Mouse (Mus musculus) CH12.LX (cell line): ENCODE data around the gene Kat8. TPM values are rescaled to one million over a fixed set of nuclear protein-coding genes. Genes with fewer than 3 reads are reported as not detected.
A peak's percentile ranks its signal among the peaks of the same experiment; 100 is the strongest.

Experiments used
- DNase-seq: peaks from one replicate; pipeline ENCODE4 v3.0.0-alpha.2; 2013; ENCODE audit errors: extremely low read depth
- H3K27ac ChIP-seq: 2 replicates; pipeline ENCODE4 v1.5.1; 2012; ENCODE audit warnings: low read depth, mild to moderate bottlenecking, control low read depth, moderate library complexity; ENCODE audit not compliant: insufficient read depth
- H3K27me3 ChIP-seq: replicated peaks from 2 replicates; pipeline ENCODE3; 2012; ENCODE audit warnings: inconsistent platforms
- H3K36me3 ChIP-seq, 2 experiments: replicated peaks in 1 of 2; 2 replicates each; pipeline versions ENCODE3 to v1.6.1; 2012; ENCODE audit warnings: inconsistent platforms in 1 of 2, low read length in 1 of 2, mild to moderate bottlenecking in 1 of 2, mixed read lengths in 1 of 2, moderate library complexity in 1 of 2; ENCODE audit not compliant: control insufficient read depth in 1 of 2, insufficient read depth in 1 of 2
- H3K4me1 ChIP-seq, 2 experiments: 2 replicates each; pipeline ENCODE4 v1.6.1; 2012; ENCODE audit warnings: inconsistent platforms in 1 of 2, moderate library complexity in 1 of 2; ENCODE audit not compliant: insufficient read depth in 2 of 2, control insufficient read depth in 1 of 2
- H3K4me2 ChIP-seq: 2 replicates; pipeline ENCODE4 v1.6.1; 2012; ENCODE audit warnings: low read depth, mild to moderate bottlenecking, control low read depth; ENCODE audit not compliant: poor library complexity, insufficient read depth, severe bottlenecking
- H3K4me3 ChIP-seq, 3 experiments: fragments of 150-350 bp in 1 of 3; sonication (generic) in 1 of 3; replicated peaks in 1 of 3; 2 replicates each; pipeline versions ENCODE3 to v1.5.1; 2011 to 2012; ENCODE audit warnings: low read depth in 2 of 3, low read length in 2 of 3, mild to moderate bottlenecking in 2 of 3, moderate library complexity in 2 of 3, control low read depth in 1 of 3, improper control_type of control experiment in 1 of 3, inconsistent platforms in 1 of 3, mixed read lengths in 1 of 3; ENCODE audit not compliant: poor library complexity in 1 of 3
- H3K79me2 ChIP-seq: replicated peaks from 2 replicates; pipeline ENCODE4 v1.6.1; 2012; ENCODE audit warnings: mild to moderate bottlenecking, moderate library complexity; ENCODE audit not compliant: control insufficient read depth, poor library complexity, insufficient read depth, severe bottlenecking; ENCODE audit errors: extremely low read depth
- H3K9ac ChIP-seq: 2 replicates; pipeline ENCODE4 v1.6.1; 2012; ENCODE audit warnings: low read depth, mild to moderate bottlenecking, control low read depth, moderate library complexity; ENCODE audit not compliant: insufficient read depth
- H3K9me3 ChIP-seq: replicated peaks from 2 replicates; pipeline ENCODE3; 2012; ENCODE audit warnings: low read length, inconsistent platforms, mixed read lengths
- BHLHE40 ChIP-seq: IDR thresholded peaks from 2 replicates; pipeline ENCODE4 v1.6.1; 2011; ENCODE audit warnings: mild to moderate bottlenecking, low read depth, low read length, improper control_type of control experiment
- CHD2 ChIP-seq: IDR thresholded peaks from 2 replicates; pipeline ENCODE4 v1.6.1; 2011; ENCODE audit warnings: low read length, improper control_type of control experiment
- E2F4 ChIP-seq: IDR thresholded peaks from 2 replicates; pipeline ENCODE4 v1.6.1; 2011; ENCODE audit warnings: low read depth, low read length, improper control_type of control experiment; ENCODE audit not compliant: insufficient replicate concordance
- ELF1 ChIP-seq: IDR thresholded peaks from 2 replicates; pipeline ENCODE4 v1.6.1; 2014; ENCODE audit warnings: low read depth, mild to moderate bottlenecking, inconsistent platforms, low read length, improper control_type of control experiment
- EP300 ChIP-seq: IDR thresholded peaks from 2 replicates; pipeline ENCODE4 v1.6.1; 2011; ENCODE audit warnings: low read length, improper control_type of control experiment
- GABPA ChIP-seq: IDR thresholded peaks from 2 replicates; pipeline ENCODE4 v1.6.1; 2012; ENCODE audit warnings: low read depth, low read length, improper control_type of control experiment, inconsistent platforms; ENCODE audit not compliant: insufficient replicate concordance
- HCFC1 ChIP-seq: IDR thresholded peaks from 2 replicates; pipeline ENCODE4 v1.6.1; 2012; ENCODE audit warnings: low read depth, mild to moderate bottlenecking, inconsistent platforms, low read length, improper control_type of control experiment
- IRF4 ChIP-seq: IDR thresholded peaks from 2 replicates; pipeline ENCODE4 v1.6.1; 2014; ENCODE audit warnings: low read depth, mild to moderate bottlenecking, inconsistent platforms, low read length, improper control_type of control experiment
- JUN ChIP-seq: IDR thresholded peaks from 2 replicates; pipeline ENCODE4 v1.6.1; 2011; ENCODE audit warnings: low read depth, mild to moderate bottlenecking, low read length, improper control_type of control experiment, moderate library complexity; ENCODE audit not compliant: insufficient read depth
- KAT2A ChIP-seq: IDR thresholded peaks from 2 replicates; pipeline ENCODE4 v1.6.1; 2012; ENCODE audit warnings: low read length, improper control_type of control experiment, inconsistent platforms; ENCODE audit not compliant: insufficient replicate concordance
- MAFK ChIP-seq: IDR thresholded peaks from 2 replicates; pipeline ENCODE4 v1.6.1; 2011; ENCODE audit warnings: low read length, improper control_type of control experiment; ENCODE audit not compliant: insufficient replicate concordance
- MAX ChIP-seq: IDR thresholded peaks from 2 replicates; pipeline ENCODE4 v1.6.1; 2011; ENCODE audit warnings: low read length, improper control_type of control experiment
- MEF2A ChIP-seq: IDR thresholded peaks from 2 replicates; pipeline ENCODE4 v1.6.1; 2014; ENCODE audit warnings: low read depth, mild to moderate bottlenecking, inconsistent platforms, low read length, improper control_type of control experiment, borderline replicate concordance
- MXI1 ChIP-seq: IDR thresholded peaks from 2 replicates; pipeline ENCODE4 v1.6.1; 2011; ENCODE audit warnings: mild to moderate bottlenecking, low read depth, low read length, improper control_type of control experiment
- MYC ChIP-seq: IDR thresholded peaks from 2 replicates; pipeline ENCODE4 v1.6.1; 2011; ENCODE audit warnings: low read depth, mild to moderate bottlenecking, improper control_type of control experiment, low read length
- NELFE ChIP-seq: IDR thresholded peaks from 2 replicates; pipeline ENCODE4 v1.6.1; 2011; ENCODE audit warnings: low read depth, low read length, improper control_type of control experiment
- NRF1 ChIP-seq: IDR thresholded peaks from 2 replicates; pipeline ENCODE4 v1.6.1; 2014; ENCODE audit warnings: low read depth, mild to moderate bottlenecking, inconsistent platforms, low read length, improper control_type of control experiment, moderate library complexity
- PAX5 ChIP-seq: IDR thresholded peaks from 2 replicates; pipeline ENCODE4 v1.6.1; 2012; ENCODE audit warnings: low read length, inconsistent platforms, mixed read lengths
- POLR2A ChIP-seq: IDR thresholded peaks from 2 replicates; pipeline ENCODE4 v1.6.1; 2011; ENCODE audit warnings: low read depth, mild to moderate bottlenecking, improper control_type of control experiment, low read length
- POLR2AphosphoS2 ChIP-seq: IDR thresholded peaks from 2 replicates; pipeline ENCODE4 v1.6.1; 2011; ENCODE audit warnings: low read depth, low read length, improper control_type of control experiment
- RAD21 ChIP-seq: IDR thresholded peaks from 2 replicates; pipeline ENCODE4 v1.6.1; 2011; ENCODE audit warnings: low read depth, mild to moderate bottlenecking, low read length, improper control_type of control experiment, moderate library complexity
- RCOR1 ChIP-seq: conservative IDR thresholded peaks from 2 replicates; pipeline ENCODE4 v1.6.1; 2012; ENCODE audit warnings: low read depth, mild to moderate bottlenecking, inconsistent platforms, low read length, improper control_type of control experiment
- SIN3A ChIP-seq: IDR thresholded peaks from 2 replicates; pipeline ENCODE4 v1.6.1; 2012; ENCODE audit warnings: low read length, improper control_type of control experiment, inconsistent platforms
- SMC3 ChIP-seq: IDR thresholded peaks from 2 replicates; pipeline ENCODE4 v1.6.1; 2011; ENCODE audit warnings: low read depth, low read length, improper control_type of control experiment
- TBP ChIP-seq: conservative IDR thresholded peaks from 2 replicates; pipeline ENCODE4 v1.6.1; 2011; ENCODE audit warnings: low read depth, low read length, improper control_type of control experiment
- TCF12 ChIP-seq: IDR thresholded peaks from 2 replicates; pipeline ENCODE4 v1.6.1; 2014; ENCODE audit warnings: low read depth, mild to moderate bottlenecking, inconsistent platforms, low read length, improper control_type of control experiment
- UBTF ChIP-seq: IDR thresholded peaks from 2 replicates; pipeline ENCODE4 v1.6.1; 2012; ENCODE audit warnings: low read depth, mild to moderate bottlenecking, inconsistent platforms, low read length, improper control_type of control experiment, moderate library complexity
- USF2 ChIP-seq: conservative IDR thresholded peaks from 2 replicates; pipeline ENCODE4 v1.6.1; 2011; ENCODE audit warnings: low read depth, low read length, improper control_type of control experiment
- ZMIZ1 ChIP-seq: IDR thresholded peaks from 2 replicates; pipeline ENCODE4 v1.6.1; 2012; ENCODE audit warnings: low read depth, mild to moderate bottlenecking, inconsistent platforms, low read length, improper control_type of control experiment
- ZNF384 ChIP-seq: IDR thresholded peaks from 2 replicates; pipeline ENCODE4 v1.6.1; 2012; ENCODE audit warnings: low read depth, low read length, improper control_type of control experiment, inconsistent platforms
- dilution Hi-C: fragments of 300-500 bp; cut with MboI; formaldehyde crosslinking; loops from 2 replicates; pipeline ENCODE4 v1.14.3; 2020; ENCODE audit warnings: low sequenced_read_pairs; ENCODE audit not compliant: extremely low pct_unique_long_range_greater_than_20kb, extremely low pct_ligation_motif_present
- in situ Hi-C: fragments of 300-500 bp; cut with MboI; formaldehyde crosslinking; loops from 3 replicates; pipeline ENCODE4 v1.14.3; 2019; ENCODE audit warnings: low sequenced_read_pairs, low pct_ligation_motif_present, low pct_unique_long_range_greater_than_20kb, mixed read lengths
- polyA plus RNA-seq: library from polyadenylated mRNA; unstranded; fragments of >175 nt; gene quantifications from 2 replicates; pipeline ENCODE4 v1.2.1, GENCODE M21; 2012; ENCODE audit warnings: low read depth; ENCODE audit not compliant: insufficient read length
- total RNA-seq, 2 experiments: library from RNA; depleted of rRNA; stranded (reverse); fragments of 300-350 nt in 1 of 2; fragments of >200 nt in 1 of 2; gene quantifications; 2 replicates each; pipeline ENCODE4 v1.2.3; 2012 to 2014

The Kat8 gene
- total and polyA plus RNA-seq, 3 experiments = 18.0 to 30.3 (median 22.9) TPM

- TF ChIP-seq SIN3A (peak; percentile 32; the same call in 1 of the 2 replicates), UBTF (no peak), MXI1 (0 out of 2 replicates have a peak, but pooled peaks have one; percentile 41)
These were observed 36.3 kb upstream of the Kat8 start, which contains the start of gene Zfp646 (continued) for GRCm38 (mm10) chr7:127876041-127876466.

GRCm38 (mm10) chr7:127876467-127877348 lies 35.6 kb upstream of the Kat8 start, which contains the start of gene Zfp668:
Gene Zfp668 (minus strand): TSS chr7:127876828.
- in situ Hi-C loops (no loop called here), dilution Hi-C loops (no loop called here)
- H3K27ac ChIP-seq = peak within 1 kb of the TSS; percentile 78
- peak within 1 kb of the TSS; percentile 87 for H3K9ac ChIP-seq
- peaks cover 27% of the 10 kb centered on the region for H3K79me2 ChIP-seq
- H3K27me3 ChIP-seq = no peaks in the 10 kb centered on the region
- DNase-seq = peak; percentile 95
- H3K4me3 ChIP-seq = peak within 1 kb of the TSS; percentile 66 to 99 (median 98)
- peaks cover 35 to 55% of the 10 kb centered on the region in 2 experiments for H3K36me3 ChIP-seq
- peak within 1 kb of the TSS; percentile 95 for H3K4me2 ChIP-seq
- TF ChIP-seq MAFK (no peak), USF2 (no peak), SMC3 (no peak), NELFE (peak; percentile 70), MEF2A (0 out of 2 replicates have a peak, but pooled peaks have one; percentile 55), MYC (peak; percentile 58; the same call in 1 of the 2 replicates), POLR2AphosphoS2 (peak; percentile 71; the same call in 1 of the 2 replicates), BHLHE40 (no peak), TBP (peak; percentile 53; the same call in 1 of the 2 replicates), PAX5 (no peak), ZMIZ1 (peak; percentile 56), IRF4 (peak; percentile 68; the same call in 1 of the 2 replicates), GABPA (peak; percentile 31; the same call in 1 of the 2 replicates), TCF12 (peak; percentile 56; the same call in 1 of the 2 replicates), KAT2A (peak; percentile 93; the same call in 1 of the 2 replicates), MAX (peak; percentile 58), NRF1 (peak; percentile 85), ELF1 (peak; percentile 99), SIN3A (peak; percentile 96), RAD21 (no peak), MXI1 (0 out of 2 replicates have a peak, but pooled peaks have one; percentile 14), POLR2A (peak; percentile 67), RCOR1 (0 out of 2 replicates have a peak, but pooled peaks have one; percentile 32), HCFC1 (peak; percentile 96), ZNF384 (no peak), CHD2 (peak; percentile 66), JUN (no peak), E2F4 (no peak; the same call in 1 of the 2 replicates), EP300 (no peak)
- peaks cover 35% of the 10 kb centered on the region for H3K9me3 ChIP-seq
- peaks cover 6 to 33% of the 10 kb centered on the region in 2 experiments for H3K4me1 ChIP-seq
